Mouse (Mus musculus): ENCODE measurements around the gene Cpeb4.

- TF ChIP-seq POLR2A (IDR thresholded peaks at IDR 0.05; ENCODE audit: extremely low read depth, insufficient read depth, low read length) (no peak), CTCF (IDR thresholded peaks at IDR 0.05; ENCODE audit: low read depth, low read length) (no peak)
Observed at GRCm38 (mm10) chr11:31963993-31964392, 92.0 kb downstream of the Cpeb4 start.
